Mouse (Mus musculus): ENCODE data around the gene Lims1.
A peak's percentile ranks its signal among the peaks of the same experiment; 100 is the strongest.

- TF ChIP-seq EP300 (IDR thresholded peaks at IDR 0.05; ENCODE audit: insufficient read depth, low read depth, low read length) (no peak), POLR2A (IDR thresholded peaks at IDR 0.05; ENCODE audit: insufficient read depth, low read depth, low read length) (no peak), CTCF (IDR thresholded peaks at IDR 0.05) (peak; percentile 90)
Observed at GRCm38 (mm10) chr10:58359123-58359522, 35.9 kb downstream of the Lims1 start.
